Mouse (Mus musculus) ES-E14 (cell line): ENCODE measurements around the gene Ctsa. TPM values are rescaled to one million over a fixed set of nuclear protein-coding genes. Genes with fewer than 3 reads are reported as not detected.

Source experiments
- DNase-seq: peaks from one replicate; pipeline ENCODE4 v3.0.0-alpha.2; 2013; ENCODE audit warnings: low read depth, low spot score
- H3K27ac ChIP-seq: 2 replicates; pipeline ENCODE4 v1.5.1; 2012; ENCODE audit warnings: low read depth, mild to moderate bottlenecking, low read length, moderate library complexity, mixed read lengths; ENCODE audit not compliant: poor library complexity, insufficient read depth, severe bottlenecking
- H3K36me3 ChIP-seq: 2 replicates; pipeline ENCODE4 v1.6.1; 2012; ENCODE audit warnings: mild to moderate bottlenecking, low read length, moderate library complexity, mixed read lengths; ENCODE audit not compliant: control insufficient read depth, poor library complexity, insufficient read depth, severe bottlenecking
- H3K4me1 ChIP-seq, 2 experiments: fragments of 150-350 bp in 1 of 2; sonication (generic) in 1 of 2; 2 replicates each; pipeline ENCODE4 v1.6.1; 2012; ENCODE audit warnings: low read length in 2 of 2, mild to moderate bottlenecking in 1 of 2, mixed read lengths in 1 of 2; ENCODE audit not compliant: control insufficient read depth in 2 of 2, insufficient read depth in 2 of 2, poor library complexity in 1 of 2
- H3K4me3 ChIP-seq, 2 experiments: fragments of 150-350 bp in 1 of 2; sonication (generic) in 1 of 2; 2 replicates each; pipeline ENCODE4 v1.5.1; 2012; ENCODE audit warnings: low read length in 2 of 2, low read depth in 1 of 2, mild to moderate bottlenecking in 1 of 2, mixed read lengths in 1 of 2; ENCODE audit not compliant: insufficient read depth in 1 of 2, poor library complexity in 1 of 2, severe bottlenecking in 1 of 2
- H3K9ac ChIP-seq: 2 replicates; pipeline ENCODE4 v1.6.1; 2012; ENCODE audit warnings: low read depth, mild to moderate bottlenecking, low read length, mixed read lengths; ENCODE audit not compliant: poor library complexity, insufficient read depth, severe bottlenecking
- H3K9me3 ChIP-seq: fragments of 150-350 bp; sonication (generic); 2 replicates; pipeline ENCODE4 v1.6.1; 2012; ENCODE audit warnings: low read depth, mild to moderate bottlenecking, low read length; ENCODE audit not compliant: control insufficient read depth, insufficient read depth
- CHD2 ChIP-seq: IDR thresholded peaks from 2 replicates; pipeline ENCODE4 v1.6.1; 2014; ENCODE audit warnings: mild to moderate bottlenecking, low read depth, low read length, inconsistent platforms
- HCFC1 ChIP-seq: IDR thresholded peaks from 2 replicates; pipeline ENCODE4 v1.6.1; 2012; ENCODE audit warnings: low read length, inconsistent platforms, borderline replicate concordance; ENCODE audit not compliant: insufficient read depth
- MAFK ChIP-seq: IDR thresholded peaks from 2 replicates; pipeline ENCODE4 v1.6.1; 2014; ENCODE audit warnings: mild to moderate bottlenecking, low read depth, low read length, inconsistent platforms; ENCODE audit not compliant: insufficient read depth
- ZC3H11A ChIP-seq: IDR thresholded peaks from 2 replicates; pipeline ENCODE4 v1.6.1; 2012; ENCODE audit warnings: low read depth, mild to moderate bottlenecking, inconsistent platforms, low read length, borderline replicate concordance
- ZNF384 ChIP-seq: IDR thresholded peaks from 2 replicates; pipeline ENCODE4 v1.6.1; 2012; ENCODE audit warnings: low read depth, low read length, inconsistent platforms
- in situ Hi-C, 2 experiments: fragments of 600-800 bp; cut with MboI; formaldehyde crosslinking; loops; one replicate each; pipeline ENCODE4 v1.15.1; 2025; ENCODE audit warnings: low sequenced_read_pairs in 2 of 2, inconsistent platforms in 1 of 2; ENCODE audit not compliant: unreplicated experiment in 2 of 2
- total RNA-seq: library from RNA; depleted of rRNA; stranded (reverse); fragments of 300-350 nt; gene quantifications from 2 replicates; pipeline ENCODE4 v1.2.3, GENCODE M21; 2012

Gene Ctsa
- total RNA-seq, 1 experiment = 103 TPM

DNA sequence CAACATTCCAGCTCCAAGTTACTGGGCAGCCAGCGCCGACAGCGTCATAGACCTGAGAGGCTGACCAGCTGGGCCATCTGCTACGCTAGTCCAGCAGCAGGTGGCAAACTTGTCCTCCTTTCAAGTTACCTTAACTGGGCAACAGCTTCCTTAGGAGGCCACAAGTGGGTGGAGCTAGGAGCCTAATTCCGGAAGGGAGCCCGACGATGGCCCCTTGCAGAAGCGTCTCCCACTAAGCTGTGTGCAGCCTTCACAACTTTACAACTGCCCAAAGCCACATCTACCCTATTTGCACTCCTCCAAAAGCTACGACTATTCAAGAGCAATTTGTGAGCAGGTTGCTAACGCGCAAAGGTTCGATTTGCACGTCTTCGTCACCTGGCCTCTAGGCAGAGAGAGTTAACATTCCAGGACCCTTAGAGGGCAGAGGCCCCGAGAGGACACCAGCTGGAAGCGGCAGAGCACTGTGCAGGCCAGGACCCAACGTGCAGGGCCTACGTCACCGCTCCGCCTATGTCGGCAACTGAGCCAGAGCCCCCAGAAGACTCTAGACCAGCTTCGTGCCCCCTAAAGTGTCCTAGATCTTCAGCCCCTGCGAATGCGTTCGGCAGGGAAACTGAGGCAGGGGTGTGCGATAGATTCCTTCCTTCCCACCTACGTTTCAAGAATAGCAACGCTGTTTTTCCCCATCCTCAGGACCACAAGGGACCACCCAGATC lies 46.0 kb downstream of the Ctsa start:
- Histone ChIP-seq H3K4me1 (peaks cover 2 to 8% of the 10 kb centered on the region in 2 experiments; a peak in 2 of 4 replicates), H3K36me3 (no peaks in the 10 kb centered on the region; the same call in 1 of the 2 replicates), H3K9ac (peak overlapping the region; percentile 86), H3K9me3 (no peaks in the 10 kb centered on the region), H3K27ac (peak overlapping the region; percentile 99), H3K4me3 (peak overlapping the region; percentile 88 to 92)
- TF ChIP-seq CHD2 (no peak), ZC3H11A (no peak), MAFK (no peak)
- no peak for DNase-seq
- in situ Hi-C loops = no loop called here

- peaks cover 3% of the 10 kb centered on the region; the same call in 1 of the 2 replicates for H3K36me3 ChIP-seq
- peak within 1 kb of the TSS; percentile 88 to 92 for H3K4me3 ChIP-seq
- peak within 1 kb of the TSS; percentile 99 for H3K27ac ChIP-seq
- H3K9ac ChIP-seq = peak within 1 kb of the TSS; percentile 97
- TF ChIP-seq ZC3H11A (no peak), CHD2 (no peak), HCFC1 (peak; percentile 91), MAFK (no peak), ZNF384 (no peak)
- no peaks in the 10 kb centered on the region for H3K9me3 ChIP-seq
- H3K4me1 ChIP-seq = peaks cover 0 to 6% of the 10 kb centered on the region in 2 experiments; a peak in 1 of 4 replicates
- DNase-seq = peak; percentile 72
- in situ Hi-C loops = no loop called here
Observed at GRCm38 (mm10) chr2:164879228-164879567, 46.5 kb downstream of the Ctsa start, which contains the start of gene Pcif1. Gene Pcif1, plus strand, starts transcription at chr2:164879304.

GRCm38 (mm10) chr2:164879568-164880277 lies 47.0 kb downstream of the Ctsa start:
- peak overlapping the region; percentile 99 for H3K27ac ChIP-seq
- peaks cover 0 to 4% of the 10 kb centered on the region in 2 experiments; a peak in 1 of 4 replicates for H3K4me1 ChIP-seq
- DNase-seq = peak; percentile 89
- peak overlapping the region; percentile 97 for H3K9ac ChIP-seq
- TF ChIP-seq MAFK = no peak
- TF ChIP-seq ZNF384 = no peak
- no peak for TF ChIP-seq CHD2
- no peak for TF ChIP-seq ZC3H11A
- no peak for TF ChIP-seq HCFC1
- in situ Hi-C loops = no loop called here
- H3K9me3 ChIP-seq = no peaks in the 10 kb centered on the region
- H3K36me3 ChIP-seq = peaks cover 3% of the 10 kb centered on the region; the same call in 1 of the 2 replicates
- H3K4me3 ChIP-seq = peak overlapping the region; percentile 88 to 92

GRCm38 (mm10) chr2:164882619-164883018 lies 49.9 kb downstream of the Ctsa start:
- Histone ChIP-seq H3K27ac (no peak overlapping the region), H3K4me1 (0 out of 4 replicates have a peak, but pooled peaks cover 0 to 2% of the 10 kb centered on the region in 2 experiments), H3K9me3 (no peaks in the 10 kb centered on the region), H3K36me3 (peaks cover 23% of the 10 kb centered on the region), H3K9ac (no peak overlapping the region), H3K4me3 (no peak overlapping the region)
- in situ Hi-C loops = no loop called here
- DNase-seq = no peak
- no peak for TF ChIP-seq CHD2
- TF ChIP-seq ZNF384 = no peak
- TF ChIP-seq ZC3H11A = no peak
- no peak for TF ChIP-seq MAFK
- no peak for TF ChIP-seq HCFC1
